Comparison of ENCODE assay signal across 8 mouse cellular contexts in genomic region chr2:92375099-92375623, GRCm38 (mm10). TPM values are rescaled to one million over a fixed set of nuclear protein-coding genes. Genes with fewer than 3 reads are reported as not detected.
DNase-seq lines count a peak whose midpoint lies in the region; ATAC-seq lines count a peak whose summit lies in the region.

No protein-coding gene starts in this region.

- no peaks in the 10 kb centered on the region for H3K9me3 ChIP-seq in lung, embryonic 16.5 days (ENCODE audit: control insufficient read depth, low read length)

- ATAC-seq in hematopoietic stem cell, adult 5-6 weeks (replicated peaks in 1 of 2; ENCODE audit: insufficient read depth in 1 of 2, low FRiP score in 2 of 2, low TSS enrichment in 1 of 2, low read depth in 1 of 2, poor library complexity in 2 of 2, severe bottlenecking in 2 of 2) = peak; percentile 92 to 93
- peak; percentile 94 for ATAC-seq in lung, embryonic 16.5 days (ENCODE audit: low read depth)

- H3K4me2 ChIP-seq in lung, embryonic 16.5 days (ENCODE audit: low read depth, low read length) = peak overlapping the region; percentile 98

- H3K36me3 ChIP-seq in lung, embryonic 16.5 days (ENCODE audit: control insufficient read depth, insufficient read depth, low read length) = peaks cover 14% of the 10 kb centered on the region

- H3K9ac ChIP-seq in lung, embryonic 16.5 days (ENCODE audit: low read length) = peak overlapping the region; percentile 84

- peak overlapping the region; percentile 97 for H3K27ac ChIP-seq in lung, embryonic 16.5 days (ENCODE audit: low read length)

- peak overlapping the region; percentile 92 for H3K4me3 ChIP-seq in lung, embryonic 16.5 days (ENCODE audit: low read length)

- DNase-seq in MEL-GATA-1-ER (ENCODE audit: extremely low read depth, low read depth) = peak; percentile 97
- peak; percentile 87 for DNase-seq in cerebellum, adult 8-10 months
- DNase-seq in forelimb bud, embryonic 11.5 days (ENCODE audit: low read depth, low spot score) = peak; percentile 97
- DNase-seq in layer of hippocampus, adult 9-10 months (ENCODE audit: low spot score) = peak; percentile 93
- DNase-seq in ovary, postnatal 10 days (ENCODE audit: low spot score) = peak; percentile 72
- DNase-seq in thymus, postnatal 10 days (ENCODE audit: low spot score in 2 of 2) = peak; percentile 93 to 97

- peaks cover 14% of the 10 kb centered on the region for H3K27me3 ChIP-seq in lung, embryonic 16.5 days (ENCODE audit: control insufficient read depth, insufficient read depth, low read depth, low read length)

- peaks cover 20% of the 10 kb centered on the region for H3K4me1 ChIP-seq in lung, embryonic 16.5 days (replicated peaks; ENCODE audit: control insufficient read depth, insufficient read depth, low read length)

- WGBS in lung, embryonic 16.5 days = under 1% methylated on average over 28 of the region's 29 CpGs

RNA-seq across cellular contexts. Expression of gene Large2, which starts 0.5 kb away (rescaled TPM):
- total RNA-seq in hematopoietic stem cell, adult 5-6 weeks (2017) = 2.1 and 2.2 TPM in 2 replicates
- 20.4 and 20.9 TPM in 2 replicates for polyA plus RNA-seq in lung, embryonic 16.5 days (2015; fragmentation: Nextera tagmentation; extraction: Ambion mirVana)

RNA-seq across cellular contexts. Expression of gene Pex16, which starts 0.7 kb away (rescaled TPM):
- 16.1 and 23.6 TPM in 2 replicates for total RNA-seq in hematopoietic stem cell, adult 5-6 weeks (2017)
- 22.0 and 24.5 TPM in 2 replicates for polyA plus RNA-seq in lung, embryonic 16.5 days (2015; fragmentation: Nextera tagmentation; extraction: Ambion mirVana)

RNA-seq across cellular contexts. Expression of gene 1700029I15Rik, which starts 7.2 kb away (rescaled TPM):
- total RNA-seq in hematopoietic stem cell, adult 5-6 weeks (2017) = 1.6 and 8.8 TPM in 2 replicates
- 2.5 and 4.9 TPM in 2 replicates for polyA plus RNA-seq in lung, embryonic 16.5 days (2015; fragmentation: Nextera tagmentation; extraction: Ambion mirVana)

RNA-seq across cellular contexts. Expression of gene Mapk8ip1, which starts 25.9 kb away (rescaled TPM):
- total RNA-seq in hematopoietic stem cell, adult 5-6 weeks (2017) = 0.05 and 0.25 TPM in 2 replicates
- 8.9 and 11.0 TPM in 2 replicates for polyA plus RNA-seq in lung, embryonic 16.5 days (2015; fragmentation: Nextera tagmentation; extraction: Ambion mirVana)

RNA-seq across cellular contexts. Expression of gene Cry2, which starts 58.7 kb away (rescaled TPM):
- 8.2 and 9.3 TPM in 2 replicates for total RNA-seq in hematopoietic stem cell, adult 5-6 weeks (2017)
- 28.8 and 29.8 TPM in 2 replicates for polyA plus RNA-seq in lung, embryonic 16.5 days (2015; fragmentation: Nextera tagmentation; extraction: Ambion mirVana)

Comparison
In these comparisons a context has a peak if more than half of its experiments do, and no peak if none do; other contexts are left out.
1. Peak in every context shown above with its lines: DNase-seq, ATAC-seq, H3K4me3 ChIP-seq and H3K27ac ChIP-seq.